Mouse (Mus musculus): ENCODE results near the gene Polk. TPM values are rescaled to one million over a fixed set of nuclear protein-coding genes. Genes with fewer than 3 reads are reported as not detected.

Polk gene
- polyA plus RNA-seq (2012; rRNA removed): 0.80 and 0.86 TPM in 2 replicates

DNA sequence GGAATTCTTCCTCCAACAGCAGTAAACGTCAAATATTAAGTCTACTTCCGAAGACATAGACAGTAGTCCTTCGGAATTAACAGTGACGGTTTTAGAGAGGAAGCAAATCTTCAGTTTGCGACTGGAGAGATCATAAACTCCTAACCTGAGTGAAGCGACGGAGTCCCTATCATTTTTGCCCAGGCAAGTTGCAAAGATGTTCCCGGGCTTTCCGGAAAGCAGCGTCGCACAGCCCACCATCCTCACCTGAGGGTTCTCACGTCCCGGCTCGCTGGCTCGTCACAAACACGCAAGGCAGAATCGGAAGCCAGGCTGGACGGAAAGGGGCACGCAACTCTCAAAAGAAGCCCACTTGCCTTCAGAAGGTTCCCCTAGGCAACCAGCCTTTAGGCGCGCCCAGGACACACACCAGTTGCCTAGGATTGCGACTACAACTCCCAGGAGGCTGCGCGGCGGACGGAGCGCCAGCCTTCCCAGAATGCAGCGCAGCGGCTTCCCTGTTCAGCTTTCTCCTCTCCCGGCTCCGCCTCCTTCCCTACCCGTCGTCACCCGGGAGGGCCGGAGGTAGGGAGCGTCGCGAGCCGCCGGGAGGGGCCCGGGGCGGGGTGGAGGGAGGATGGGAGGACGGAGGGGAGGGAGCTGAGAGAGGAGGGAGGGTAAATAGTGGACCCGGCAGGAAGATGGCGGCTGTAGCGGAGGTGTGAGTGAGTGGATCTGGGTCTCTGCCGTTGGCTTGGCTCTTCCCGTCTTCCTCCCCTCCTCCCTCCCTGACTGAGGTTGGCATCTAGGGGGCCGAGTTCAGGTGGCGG lies at the start of gene Polk, which contains the start of gene Col4a3bp:
TSS of gene Polk (minus strand) at position 499 of the 809 bp plus-strand sequence.
TSS of gene Col4a3bp (plus strand) at position 538 of the 809 bp plus-strand sequence.

DNA sequence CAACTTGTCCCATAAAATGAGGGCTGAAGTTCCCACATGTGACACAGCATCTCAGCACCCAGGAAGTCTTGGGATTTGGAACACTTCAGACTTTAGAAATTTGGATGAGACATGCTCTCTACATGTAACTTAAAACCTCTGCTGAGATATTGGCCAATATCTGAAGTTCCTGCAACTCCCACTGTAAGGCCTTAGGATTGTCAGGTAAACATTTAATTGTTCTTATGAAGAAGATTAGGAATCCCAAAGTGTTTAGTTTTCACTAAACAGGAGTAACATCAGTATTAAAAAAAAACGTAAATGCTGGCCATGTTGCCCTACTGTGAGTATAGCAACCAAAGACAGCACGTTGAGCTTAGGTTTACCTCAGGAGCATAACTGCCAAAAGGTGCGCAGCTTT lies 51.9 kb downstream of the Polk start, which contains the start of gene Gm17622:
TSS of gene Gm17622 (plus strand) at position 301 of the 400 bp plus-strand sequence.

DNA sequence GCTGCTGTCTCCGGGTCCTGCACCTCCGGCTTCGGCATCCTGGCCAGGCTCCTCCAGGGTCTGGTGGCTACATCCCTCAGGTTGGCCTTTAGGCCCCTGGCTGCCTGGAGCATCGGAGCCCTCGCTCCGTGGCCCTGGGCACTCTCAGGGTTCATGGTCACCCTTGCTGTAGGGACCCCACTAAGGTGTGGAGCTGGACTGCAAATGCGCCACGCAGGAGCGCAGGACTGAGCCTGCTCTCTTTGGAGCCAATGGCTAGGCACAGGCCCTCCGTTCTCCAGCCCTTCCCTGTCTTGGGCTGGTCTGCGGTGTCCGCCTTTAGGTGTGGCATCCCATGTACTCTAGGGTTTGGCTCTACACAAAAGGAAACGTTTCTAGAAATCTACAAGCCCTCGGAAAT lies 71.4 kb downstream of the Polk start, which contains the start of gene Ankdd1b:
TSS of gene Ankdd1b (minus strand) at position 242 of the 400 bp plus-strand sequence.

Other genes with a start within 250 kb of the Polk start
- gene Poc5, start 154.3 kb downstream of the Polk start, polyA plus RNA-seq (2012; rRNA removed): 5.3 and 5.9 TPM in 2 replicates
- 0.20 and 0.23 TPM in 2 replicates for gene Ankdd1b, start 71.4 kb downstream of the Polk start, polyA plus RNA-seq (2012; rRNA removed)
- gene Gm17622, start 51.8 kb downstream of the Polk start, polyA plus RNA-seq (2012; rRNA removed): not detected in 2 replicates
- 17.1 and 26.7 TPM in 2 replicates for gene Col4a3bp, start within 50 bp of the Polk start, polyA plus RNA-seq (2012; rRNA removed)
- 24.3 and 27.0 TPM in 2 replicates for gene Hmgcr, start 128.4 kb upstream of the Polk start, polyA plus RNA-seq (2012; rRNA removed)
- not detected in 2 replicates for gene Ankrd31, start 205.7 kb upstream of the Polk start, polyA plus RNA-seq (2012; rRNA removed)

All from ovary, adult 2 months (tissue).